Mouse (Mus musculus) left cerebral cortex, adult 2 months (tissue): ENCODE measurements around the gene Acot13. TPM values are rescaled to one million over a fixed set of nuclear protein-coding genes. Genes with fewer than 3 reads are reported as not detected.
"Not testable (repeated sequence)": the region's sequence is repeated elsewhere in the genome, so short reads cannot be mapped to it uniquely, and the experiment has no call there.

Source experiments
- DNase-seq, 2 experiments: peaks; one replicate each; pipeline ENCODE4 v3.0.0; 2021 to 2022; ENCODE audit warnings: low spot score in 2 of 2, mixed read lengths in 1 of 2; ENCODE audit errors: extremely low spot score in 1 of 2
- H3K27ac ChIP-seq: fragments of 200-600 bp; 2 replicates; pipeline ENCODE4 v1.8.1; 2022
- H3K4me3 ChIP-seq: fragments of 200-600 bp; 2 replicates; pipeline ENCODE4 v1.8.1; 2022
- CTCF ChIP-seq: fragments of 200-600 bp; IDR thresholded peaks from 2 replicates; pipeline ENCODE4 v1.8.1; 2022; ENCODE audit warnings: antibody characterized with exemption, mild to moderate bottlenecking, moderate library complexity
- intact Hi-C: fragments of 180-260 bp; cut with DNase I; formaldehyde crosslinking; loops from one replicate; pipeline ENCODE4 v1.15.1; 2025
- total RNA-seq, 2 experiments: library from RNA; stranded (reverse); gene quantifications; 2 replicates each; pipeline ENCODE4 v1.2.3; 2021

The Acot13 gene
- total RNA-seq, 2 experiments from 2014 or later = 80.0 to 82.9 TPM

GRCm38 (mm10) chr13:24852570-24852969 is 21.2 kb upstream of the Acot13 start:
- intact Hi-C loops = no loop called here
- Histone ChIP-seq H3K4me3 (no peak overlapping the region), H3K27ac (no peak overlapping the region)
- TF ChIP-seq CTCF = no peak
- DNase-seq = no peak

- Histone ChIP-seq H3K27ac (no peak overlapping the region), H3K4me3 (no peak overlapping the region)
- intact Hi-C loops = no loop called here
- DNase-seq = no peak
- no peak for TF ChIP-seq CTCF
Measured at GRCm38 (mm10) chr13:24851989-24852388, 20.6 kb upstream of the Acot13 start.

GRCm38 (mm10) chr13:24849318-24849717 is 18.0 kb upstream of the Acot13 start:
- TF ChIP-seq CTCF = no peak
- intact Hi-C loops = no loop called here

GRCm38 (mm10) chr13:24844983-24845955 is 13.9 kb upstream of the Acot13 start, which contains the start of gene D130043K22Rik:
Gene D130043K22Rik, plus strand, starts transcription at chr13:24845135.
- no peak for TF ChIP-seq CTCF
- Histone ChIP-seq H3K4me3 (peak within 1 kb of the TSS; percentile 74), H3K27ac (peak within 1 kb of the TSS; percentile 92)
- peak; percentile 78 to 79 for DNase-seq
- intact Hi-C loops = no loop called here

More at GRCm38 (mm10) chr13:24849318-24849717, 18.0 kb upstream of the Acot13 start:
- H3K4me3 ChIP-seq = no peak overlapping the region
- DNase-seq = no peak
- no peak overlapping the region for H3K27ac ChIP-seq

GRCm38 (mm10) chr13:24841702-24842101 is 10.4 kb upstream of the Acot13 start:
- no peak for DNase-seq
- H3K4me3 ChIP-seq = no peak overlapping the region
- no peak for TF ChIP-seq CTCF
- H3K27ac ChIP-seq = no peak overlapping the region
- intact Hi-C loops = no loop called here

- no peak for DNase-seq
- TF ChIP-seq CTCF = no peak
- intact Hi-C loops = no loop called here
Measured at GRCm38 (mm10) chr13:24839831-24840230, 8.5 kb upstream of the Acot13 start.

GRCm38 (mm10) chr13:24837765-24838164 is 6.4 kb upstream of the Acot13 start:
- H3K4me3 ChIP-seq, H3K27ac ChIP-seq, intact Hi-C loops, DNase-seq: not testable (repeated sequence)

More at GRCm38 (mm10) chr13:24839831-24840230, 8.5 kb upstream of the Acot13 start:
- H3K27ac ChIP-seq = no peak overlapping the region
- H3K4me3 ChIP-seq = no peak overlapping the region

GRCm38 (mm10) chr13:24832811-24833155 is 1.4 kb upstream of the Acot13 start:
- intact Hi-C loops = no loop called here

GRCm38 (mm10) chr13:24832131-24832810 is 931 bp upstream of the Acot13 start:
- Histone ChIP-seq H3K4me3 (peak overlapping the region; percentile 97), H3K27ac (peak overlapping the region; percentile 75)
- no peak for DNase-seq
- intact Hi-C loops = no loop called here
- TF ChIP-seq CTCF = no peak

More at GRCm38 (mm10) chr13:24832811-24833155, 1.4 kb upstream of the Acot13 start:
- Histone ChIP-seq H3K27ac (no peak overlapping the region), H3K4me3 (no peak overlapping the region; the same call in 1 of the 2 replicates)
- no peak for DNase-seq
- no peak for TF ChIP-seq CTCF

GRCm38 (mm10) chr13:24830756-24831352 is 486 bp downstream of the Acot13 start:
- no peak for TF ChIP-seq CTCF
- DNase-seq = no peak
- H3K4me3 ChIP-seq = peak overlapping the region; percentile 97
- H3K27ac ChIP-seq = peak overlapping the region; percentile 90
- intact Hi-C loops = loop anchor here (1.0 kb wide), 1 partner anchor 31 kb away; no protein-coding TSS in a partner anchor

- no peak for TF ChIP-seq CTCF
- intact Hi-C loops = no loop called here
- DNase-seq = no peak
Measured at GRCm38 (mm10) chr13:24826116-24826515, 5.2 kb downstream of the Acot13 start.

GRCm38 (mm10) chr13:24825587-24825986 is 5.8 kb downstream of the Acot13 start:
- intact Hi-C loops = no loop called here
- no peak for DNase-seq
- TF ChIP-seq CTCF = no peak
- Histone ChIP-seq H3K4me3 (no peak overlapping the region), H3K27ac (no peak overlapping the region)

More at GRCm38 (mm10) chr13:24826116-24826515, 5.2 kb downstream of the Acot13 start:
- no peak overlapping the region for H3K4me3 ChIP-seq
- H3K27ac ChIP-seq = no peak overlapping the region
